Mouse (Mus musculus) hindbrain, embryonic 11.5 days (tissue): ENCODE measurements at regions not wholly inside any gene's neighbourhood (a gene's known extent, or its start where the extent isn't known, plus 50 kb on each side); places are given as distances from the start of the nearest gene placed in this dataset.

Experiments used
- ATAC-seq: fragments of 200-750 bp; cut with Nextera tagmentation; 2 replicates; pipeline ENCODE4 v1.8.0; 2017; ENCODE audit warnings: mild to moderate bottlenecking, moderate TSS enrichment, moderate library complexity; ENCODE audit not compliant: low FRiP score
- DNase-seq: peaks from one replicate; pipeline ENCODE4 v3.0.0-alpha.2; 2015; ENCODE audit warnings: low spot score
- H3K27ac ChIP-seq: fragments of 300-500 bp; sonication (generic); 2 replicates; pipeline ENCODE4 v1.5.1; 2014; ENCODE audit warnings: mild to moderate bottlenecking, low read depth, low read length
- H3K27me3 ChIP-seq: fragments of 300-500 bp; sonication (generic); 2 replicates; pipeline ENCODE4 v1.6.1; 2014; ENCODE audit warnings: mild to moderate bottlenecking, low read length, moderate library complexity, mixed read lengths; ENCODE audit not compliant: control insufficient read depth, insufficient read depth
- H3K36me3 ChIP-seq: fragments of 300-500 bp; sonication (generic); 2 replicates; pipeline ENCODE4 v1.6.1; 2014; ENCODE audit warnings: mild to moderate bottlenecking, low read length, moderate library complexity, mixed read lengths; ENCODE audit not compliant: control insufficient read depth, insufficient read depth
- H3K4me1 ChIP-seq: fragments of 300-500 bp; sonication (generic); replicated peaks from 2 replicates; pipeline ENCODE4 v1.6.1; 2014; ENCODE audit warnings: low read length, mixed read lengths; ENCODE audit not compliant: control insufficient read depth, insufficient read depth
- H3K4me2 ChIP-seq: fragments of 300-500 bp; sonication (generic); replicated peaks from 2 replicates; pipeline ENCODE4 v1.6.1; 2014; ENCODE audit warnings: mild to moderate bottlenecking, low read depth, low read length
- H3K4me3 ChIP-seq: fragments of 300-500 bp; sonication (generic); 2 replicates; pipeline ENCODE4 v1.5.1; 2014; ENCODE audit warnings: low read depth, low read length
- H3K9ac ChIP-seq: fragments of 300-500 bp; sonication (generic); 2 replicates; pipeline ENCODE4 v1.6.1; 2014; ENCODE audit warnings: low read depth, low read length
- H3K9me3 ChIP-seq: fragments of 300-500 bp; sonication (generic); 2 replicates; pipeline ENCODE4 v1.6.1; 2016; ENCODE audit warnings: low read length; ENCODE audit not compliant: control insufficient read depth
- WGBS: fragments of 180-500 bp; shearing (Covaris S2); extraction: QIAGEN DNeasy Blood & Tissue Kit; methylation state at CpG from one replicate; pipeline ENCODE4 v1.1.7; 2014; 5-methylcytosine and 5-hydroxymethylcytosine counted together

DNA sequence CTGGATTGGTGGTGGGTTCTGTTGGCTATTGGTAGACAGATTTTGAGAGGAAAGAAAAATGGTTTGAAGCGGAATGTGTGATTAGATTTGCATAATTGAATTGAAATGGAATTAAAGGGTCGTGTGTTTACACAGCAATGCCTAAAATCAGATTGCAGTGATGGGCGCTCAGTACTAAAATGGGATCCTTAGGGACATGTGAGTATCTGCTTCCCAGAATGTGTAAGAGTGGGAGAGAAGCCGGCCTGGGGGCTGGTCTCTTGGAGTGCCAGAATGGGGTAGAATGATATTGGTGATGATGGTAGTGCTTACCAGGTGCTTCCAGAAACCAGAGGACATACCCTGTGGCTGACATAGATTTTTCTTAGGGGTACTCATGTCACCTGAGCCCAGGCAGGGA lies 86.2 kb upstream of the Fstl4 start:
- Histone ChIP-seq H3K4me3 (no peak overlapping the region), H3K4me1 (no peaks in the 10 kb centered on the region), H3K27ac (no peak overlapping the region), H3K9ac (no peak overlapping the region), H3K9me3 (no peaks in the 10 kb centered on the region), H3K36me3 (no peaks in the 10 kb centered on the region), H3K27me3 (no peaks in the 10 kb centered on the region), H3K4me2 (no peak overlapping the region)
- DNase-seq (no peak), ATAC-seq (no peak)
- WGBS, result 86% methylated on average over 4 of the region's 4 CpGs

DNA sequence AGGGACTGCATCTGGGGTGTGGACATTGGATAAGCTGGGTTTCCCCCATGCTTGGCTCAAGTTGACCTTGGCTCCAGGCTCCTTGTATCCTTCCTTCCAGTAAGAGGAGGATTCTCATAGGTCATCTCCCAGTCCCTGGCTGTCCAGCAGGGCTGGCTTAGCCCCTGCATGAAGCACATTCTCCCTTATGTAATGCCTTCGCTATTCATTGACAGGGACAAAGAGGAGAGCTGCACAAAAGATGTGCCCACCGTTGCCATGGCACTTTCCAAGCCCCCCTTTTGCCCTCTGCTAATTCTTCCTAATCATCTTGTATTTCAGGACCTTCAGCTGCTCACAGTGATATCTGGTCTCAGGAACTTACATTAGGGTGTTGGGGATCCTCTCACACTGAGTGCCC lies 79.0 kb upstream of the Fstl4 start:
- no peak overlapping the region for H3K4me3 ChIP-seq
- DNase-seq (peak; percentile 6), ATAC-seq (no peak)
- no peak overlapping the region for H3K27ac ChIP-seq
- no peak overlapping the region for H3K9ac ChIP-seq
- no peak overlapping the region for H3K4me2 ChIP-seq
- no peaks in the 10 kb centered on the region for H3K4me1 ChIP-seq
- H3K9me3 ChIP-seq, result no peaks in the 10 kb centered on the region
- WGBS, result 32% methylated on average over 2 of the region's 2 CpGs
- no peaks in the 10 kb centered on the region for H3K27me3 ChIP-seq
- no peaks in the 10 kb centered on the region for H3K36me3 ChIP-seq

DNA sequence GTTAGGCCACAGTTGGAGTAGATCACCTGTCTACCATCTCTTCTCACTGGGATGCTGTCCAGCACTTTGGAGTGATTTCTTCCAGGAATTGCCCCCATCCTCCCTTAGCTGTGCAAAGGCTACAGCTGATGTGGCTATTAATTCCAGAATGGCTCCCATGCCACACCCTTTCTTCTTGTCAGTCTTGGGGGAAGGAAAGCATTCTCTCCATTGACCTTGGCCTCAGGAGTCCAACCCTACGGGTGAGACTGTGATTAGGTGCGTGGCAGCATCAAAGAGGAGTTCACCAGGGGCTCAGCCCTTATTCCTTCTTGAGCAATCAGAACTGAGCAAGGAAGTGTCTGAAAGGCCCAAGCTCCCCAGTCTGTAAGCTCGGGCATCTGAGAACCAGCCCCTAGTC lies 71.7 kb upstream of the Fstl4 start:
- H3K27me3 ChIP-seq, result no peaks in the 10 kb centered on the region
- H3K9me3 ChIP-seq, result no peaks in the 10 kb centered on the region
- H3K9ac ChIP-seq, result no peak overlapping the region
- ATAC-seq (no peak), DNase-seq (no peak)
- 72% methylated on average over 3 of the region's 3 CpGs for WGBS
- no peaks in the 10 kb centered on the region for H3K36me3 ChIP-seq
- H3K4me2 ChIP-seq, result no peak overlapping the region
- H3K4me1 ChIP-seq, result no peaks in the 10 kb centered on the region
- no peak overlapping the region for H3K27ac ChIP-seq
- no peak overlapping the region for H3K4me3 ChIP-seq

DNA sequence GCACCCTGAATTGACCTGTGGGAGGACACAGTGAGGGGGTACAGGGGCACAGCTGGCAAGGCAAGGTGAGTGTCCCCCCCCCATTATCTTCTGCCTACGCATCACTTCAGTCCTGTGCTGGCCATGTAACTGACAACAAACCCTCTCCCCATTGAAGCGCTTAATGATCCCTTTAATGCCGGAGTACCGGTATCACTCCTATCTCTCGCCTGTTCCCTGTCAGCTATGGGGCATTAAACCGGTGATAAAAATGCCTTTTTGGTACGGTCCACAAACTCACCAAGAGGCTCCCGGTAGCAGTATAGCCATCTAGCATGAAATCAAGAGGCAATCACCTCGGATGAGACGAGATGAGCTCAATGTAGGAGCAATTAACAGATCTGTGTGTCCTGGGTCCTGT lies 62.8 kb upstream of the Fstl4 start:
- ATAC-seq (no peak), DNase-seq (no peak)
- Histone ChIP-seq H3K9me3 (no peaks in the 10 kb centered on the region), H3K4me1 (no peaks in the 10 kb centered on the region), H3K36me3 (no peaks in the 10 kb centered on the region), H3K4me2 (no peak overlapping the region), H3K4me3 (no peak overlapping the region), H3K27me3 (no peaks in the 10 kb centered on the region), H3K27ac (no peak overlapping the region), H3K9ac (no peak overlapping the region)
- 89% methylated on average over 10 of the region's 10 CpGs for WGBS

DNA sequence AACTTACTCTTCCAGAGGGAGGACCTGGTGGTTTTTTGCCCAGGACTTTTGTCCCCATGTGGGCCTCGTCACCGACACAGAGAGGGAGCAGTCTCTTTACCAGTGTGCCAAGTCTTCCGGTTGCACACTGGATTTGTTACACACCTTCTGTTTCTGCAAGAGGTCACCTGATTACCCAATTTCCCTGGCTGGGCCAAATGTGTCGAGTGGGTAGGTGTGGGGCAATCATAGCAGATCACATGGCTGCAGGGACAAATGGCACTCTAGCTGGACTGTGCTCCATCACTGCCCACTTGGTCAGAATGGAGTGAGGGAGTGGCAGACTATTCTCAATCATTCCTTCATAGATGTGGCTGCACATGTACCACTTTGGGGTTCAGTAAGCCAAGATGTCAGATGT lies 61.0 kb upstream of the Fstl4 start:
- ATAC-seq (no peak), DNase-seq (no peak)
- no peak overlapping the region for H3K27ac ChIP-seq
- no peak overlapping the region for H3K4me3 ChIP-seq
- no peak overlapping the region for H3K9ac ChIP-seq
- H3K4me2 ChIP-seq, result no peak overlapping the region
- H3K4me1 ChIP-seq, result no peaks in the 10 kb centered on the region
- 92% methylated on average over 4 of the region's 4 CpGs for WGBS
- no peaks in the 10 kb centered on the region for H3K27me3 ChIP-seq
- H3K36me3 ChIP-seq, result no peaks in the 10 kb centered on the region
- no peaks in the 10 kb centered on the region for H3K9me3 ChIP-seq
